Comparison of ENCODE assay signal across 13 mouse cellular contexts in the genomic region with DNA sequence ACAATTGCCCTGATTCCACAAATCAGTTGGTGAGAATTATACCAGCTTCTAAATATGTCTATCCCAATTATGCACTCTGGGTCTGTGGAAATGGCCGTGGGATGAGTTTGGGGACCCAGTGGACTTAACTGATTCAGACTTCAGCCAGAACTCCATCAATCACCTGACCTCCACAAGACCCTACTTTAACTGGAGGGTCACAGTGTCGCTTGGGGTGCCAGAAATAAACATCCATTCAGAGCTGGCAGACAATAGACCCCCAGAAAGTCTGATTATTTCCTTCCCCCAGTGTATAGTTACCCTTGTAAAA. TPM values are rescaled to one million over a fixed set of nuclear protein-coding genes. Genes with fewer than 3 reads are reported as not detected.
A peak's percentile ranks its signal among the peaks of the same experiment; 100 is the strongest.
DNase-seq lines count a peak whose midpoint lies in the region; ATAC-seq and TF ChIP-seq lines count a peak whose summit lies in the region.
"Had no signal": no experiment of that assay in that cellular context is flagged by ENCODE, and none has a peak within 500 bp of the region (broad histone marks: within the 10 kb centered on the region; RNA-seq: fewer than 3 reads in every experiment).

No protein-coding gene starts in this region.

- WGBS in heart, embryonic 13.5 days: 39% methylated on average over 2 of the region's 2 CpGs
- WGBS in neural tube, embryonic 11.5 days: 51% methylated on average over 2 of the region's 2 CpGs
- 30% methylated on average over 2 of the region's 2 CpGs for WGBS in limb, embryonic 14.5 days
- WGBS in thymus, adult 2 months: 21% methylated on average over 2 of the region's 2 CpGs

- intact Hi-C loops in heart, postnatal 25 days (cut with DNase I): loop anchor here (5.0 kb wide), 1 partner anchor 173 kb away; no protein-coding TSS in a partner anchor

- H3K36me3 ChIP-seq in heart, embryonic 13.5 days: no peaks in the 10 kb centered on the region
- no peaks in the 10 kb centered on the region for H3K36me3 ChIP-seq in neural tube, embryonic 11.5 days (ENCODE audit: control insufficient read depth, insufficient read depth, low read length)
- no peaks in the 10 kb centered on the region for H3K36me3 ChIP-seq in limb, embryonic 14.5 days (ENCODE audit: control insufficient read depth, insufficient read depth, low read length)
- H3K36me3 ChIP-seq in thymus, adult 2 months (ENCODE audit: control insufficient read depth, insufficient read depth, low read length): no peaks in the 10 kb centered on the region

- no peak for DNase-seq in heart, postnatal 25 days (ENCODE audit: low spot score)
- DNase-seq in neural tube, embryonic 11.5 days (ENCODE audit: low spot score): no peak
- no peak for DNase-seq in neural tube, embryonic 10.5 days (ENCODE audit: extremely low spot score, low spot score)
- no peak for DNase-seq in limb, embryonic 14.5 days (ENCODE audit: low spot score)
- no peak for DNase-seq in thymus, adult 2 months
- DNase-seq in thymus, adult 18-20 months: no peak
- DNase-seq in adrenal gland, adult 2 months: no peak
- DNase-seq: cerebellum, postnatal 36 days had no signal

- H3K4me3 ChIP-seq in heart, embryonic 13.5 days: peak overlapping the region; percentile 42
- no peak overlapping the region for H3K4me3 ChIP-seq in neural tube, embryonic 11.5 days (ENCODE audit: low read depth, low read length)
- 0 out of 2 replicates have a peak overlapping the region, but pooled peaks have one; percentile 8 for H3K4me3 ChIP-seq in limb, embryonic 14.5 days (replicated peaks; ENCODE audit: low read length)
- H3K4me3 ChIP-seq in thymus, adult 2 months (ENCODE audit: control insufficient read depth, insufficient read depth, low read length): no peak overlapping the region

- H3K27ac ChIP-seq in heart, embryonic 13.5 days (replicated peaks): no peak overlapping the region
- no peak overlapping the region for H3K27ac ChIP-seq in neural tube, embryonic 11.5 days (ENCODE audit: low read depth, low read length)
- no peak overlapping the region for H3K27ac ChIP-seq in limb, embryonic 14.5 days (replicated peaks; ENCODE audit: low read depth, low read length)
- H3K27ac ChIP-seq in thymus, adult 2 months (ENCODE audit: control insufficient read depth, insufficient read depth, low read length): no peak overlapping the region

- TF ChIP-seq POLR2A in limb, embryonic 14.5 days (IDR thresholded peaks at IDR 0.05; ENCODE audit: borderline replicate concordance, extremely low read depth, insufficient read depth, insufficient read length): no peak
- no peak for TF ChIP-seq POLR2A in thymus, adult 2 months (IDR thresholded peaks at IDR 0.05; ENCODE audit: control insufficient read depth, extremely low read depth, insufficient read depth, low read length, poor library complexity)

- H3K9me3 ChIP-seq in heart, embryonic 13.5 days: no peaks in the 10 kb centered on the region
- no peaks in the 10 kb centered on the region for H3K9me3 ChIP-seq in neural tube, embryonic 11.5 days (ENCODE audit: control insufficient read depth, low read length)
- no peaks in the 10 kb centered on the region for H3K9me3 ChIP-seq in limb, embryonic 14.5 days (ENCODE audit: control insufficient read depth, low read length)

- no peak for TF ChIP-seq CTCF in thymus, adult 2 months (IDR thresholded peaks at IDR 0.05; ENCODE audit: borderline replicate concordance, control insufficient read depth, extremely low read depth, insufficient read depth, low read length, poor library complexity)

- H3K4me2 ChIP-seq in heart, embryonic 13.5 days: peak overlapping the region; percentile 60
- H3K4me2 ChIP-seq in neural tube, embryonic 11.5 days (ENCODE audit: low read depth): 0 out of 2 replicates have a peak overlapping the region, but pooled peaks have one; percentile 7
- no peak overlapping the region for H3K4me2 ChIP-seq in limb, embryonic 14.5 days (replicated peaks; ENCODE audit: low read depth, low read length, severe bottlenecking)

- no peak for ATAC-seq in heart, embryonic 13.5 days (ENCODE audit: extremely low read depth, insufficient number of reproducible peaks, low FRiP score, low TSS enrichment)
- peak; percentile 13; the same call in 1 of the 2 replicates for ATAC-seq in neural tube, embryonic 11.5 days (ENCODE audit: insufficient read depth, low FRiP score, low TSS enrichment)
- no peak for ATAC-seq in limb, embryonic 14.5 days (ENCODE audit: low FRiP score, low read depth)

- peak overlapping the region; percentile 61 for H3K9ac ChIP-seq in heart, embryonic 13.5 days
- H3K9ac ChIP-seq in neural tube, embryonic 11.5 days (ENCODE audit: low read length): no peak overlapping the region
- H3K9ac ChIP-seq in limb, embryonic 14.5 days (ENCODE audit: low read depth, low read length, severe bottlenecking): no peak overlapping the region

- H3K4me1 ChIP-seq in heart, embryonic 13.5 days: no peaks in the 10 kb centered on the region
- H3K4me1 ChIP-seq in neural tube, embryonic 11.5 days (ENCODE audit: control insufficient read depth, insufficient read depth, low read length): no peaks in the 10 kb centered on the region
- H3K4me1 ChIP-seq in limb, embryonic 14.5 days (ENCODE audit: control insufficient read depth, insufficient read depth, low read length): 0 out of 2 replicates have a peak, but pooled peaks cover 2% of the 10 kb centered on the region
- H3K4me1 ChIP-seq in thymus, adult 2 months (replicated peaks; ENCODE audit: control insufficient read depth, insufficient read depth, low read length): no peaks in the 10 kb centered on the region

- H3K27me3 ChIP-seq in heart, embryonic 13.5 days (replicated peaks): no peaks in the 10 kb centered on the region
- H3K27me3 ChIP-seq in neural tube, embryonic 11.5 days (ENCODE audit: control insufficient read depth, insufficient read depth, low read length): no peaks in the 10 kb centered on the region
- no peaks in the 10 kb centered on the region for H3K27me3 ChIP-seq in limb, embryonic 14.5 days (ENCODE audit: control insufficient read depth, insufficient read depth, low read length)
- no peaks in the 10 kb centered on the region for H3K27me3 ChIP-seq in thymus, adult 2 months (ENCODE audit: control insufficient read depth, insufficient read depth, low read length)

RNA-seq across cellular contexts. Expression of a gene that starts 37.0 kb away (rescaled TPM):
- not detected in 2 replicates for polyA plus RNA-seq in heart, embryonic 13.5 days (2015; fragmentation: Nextera tagmentation; extraction: Ambion mirVana)
- total RNA-seq in heart, postnatal 25 days (2021): not detected
- polyA plus RNA-seq in neural tube, embryonic 11.5 days (2014; fragmentation: Nextera tagmentation; extraction: Ambion mirVana): not detected in 2 replicates
- not detected in 2 replicates for polyA plus RNA-seq in limb, embryonic 14.5 days (2012; rRNA removed)
- polyA plus RNA-seq in limb, embryonic 14.5 days (2014; fragmentation: Nextera tagmentation; extraction: Ambion mirVana): not detected in 2 replicates
- polyA plus RNA-seq in thymus, adult 2 months (2012; rRNA removed): not detected in 2 replicates
- total RNA-seq in adrenal gland, adult 2 months (2021): not detected
- polyA plus RNA-seq in adrenal gland, adult 2 months (2012; rRNA removed): not detected in 2 replicates
- total RNA-seq: adrenal gland, adult 18-20 months; gastrocnemius, postnatal 36 days; left cerebral cortex, adult 8-10 months had no signal
- polyA plus RNA-seq: thymus, postnatal 0 days had no signal

Comparison
In these comparisons a context has a peak if more than half of its experiments do, and no peak if none do; other contexts are left out.
1. H3K4me3 ChIP-seq: peak in heart, embryonic 13.5 days (single experiment) and limb, embryonic 14.5 days (single experiment); none in neural tube, embryonic 11.5 days (single experiment) and thymus, adult 2 months (single experiment).